Mouse (Mus musculus) brain, embryonic 14.5 days (tissue): Measurements from ENCODE around the gene Fkbp5.

ENCODE experiments used
- CTCF ChIP-seq: fragments of 200-500 bp; IDR thresholded peaks from 2 replicates; pipeline ENCODE4 v1.5.1; 2012; ENCODE audit warnings: inconsistent platforms, mild to moderate bottlenecking, moderate library complexity, borderline replicate concordance; ENCODE audit not compliant: insufficient read depth, insufficient read length; ENCODE audit errors: extremely low read depth
- POLR2A ChIP-seq: fragments of 200-500 bp; IDR thresholded peaks from 2 replicates; pipeline ENCODE4 v1.6.1; 2012; ENCODE audit warnings: mild to moderate bottlenecking, inconsistent platforms, borderline replicate concordance; ENCODE audit not compliant: poor library complexity, insufficient read depth, insufficient read length, severe bottlenecking; ENCODE audit errors: extremely low read depth

GRCm38 (mm10) chr17:28442661-28443060 is 74.7 kb downstream of the Fkbp5 start:
- no peak for TF ChIP-seq CTCF
- TF ChIP-seq POLR2A = no peak
